In the genomic region with DNA sequence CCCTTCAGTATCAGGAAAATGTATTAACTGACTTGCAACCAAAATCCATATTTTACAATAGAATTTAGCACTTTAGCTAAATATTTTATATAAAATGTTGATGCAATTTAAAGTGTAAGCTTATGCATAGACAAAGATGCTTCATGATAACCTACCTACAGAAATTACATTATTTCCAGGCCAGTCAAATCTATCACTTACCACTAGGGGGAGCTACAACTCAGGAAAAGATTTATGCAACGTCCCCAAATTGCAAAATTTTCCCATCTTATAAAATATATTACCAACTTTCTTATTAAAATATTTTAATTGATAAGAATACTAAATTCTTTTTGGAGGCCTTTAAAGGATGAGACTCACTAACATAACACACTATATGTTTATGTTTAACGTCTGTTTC, we compare ENCODE assay signal across 10 mouse cellular contexts.
DNase-seq lines count a peak whose midpoint lies in the region; ATAC-seq and TF ChIP-seq lines count a peak whose summit lies in the region.
"Had no signal": no experiment of that assay in that cellular context is flagged by ENCODE, and none has a peak within 500 bp of the region (broad histone marks: within the 10 kb centered on the region; RNA-seq: fewer than 3 reads in every experiment).

No protein-coding gene starts in this region.

- no peak for TF ChIP-seq EP300 in liver, postnatal 0 days (IDR thresholded peaks at IDR 0.05; ENCODE audit: low read depth)

- no peaks in the 10 kb centered on the region for H3K27me3 ChIP-seq in forebrain, postnatal 0 days (ENCODE audit: insufficient read depth, low read length)
- no peaks in the 10 kb centered on the region for H3K27me3 ChIP-seq in forebrain, embryonic 12.5 days
- H3K27me3 ChIP-seq in liver, postnatal 0 days (ENCODE audit: insufficient read depth, low read length): no peaks in the 10 kb centered on the region
- H3K27me3 ChIP-seq in liver, embryonic 12.5 days (replicated peaks): no peaks in the 10 kb centered on the region
- H3K27me3 ChIP-seq: heart, embryonic 13.5 days; liver, embryonic 15.5 days had no signal

- H3K4me2 ChIP-seq in forebrain, postnatal 0 days (ENCODE audit: low read depth): no peak overlapping the region
- H3K4me2 ChIP-seq in forebrain, embryonic 12.5 days: no peak overlapping the region
- no peak overlapping the region for H3K4me2 ChIP-seq in liver, postnatal 0 days (ENCODE audit: low read depth, low read length)
- no peak overlapping the region for H3K4me2 ChIP-seq in liver, embryonic 12.5 days
- H3K4me2 ChIP-seq: heart, embryonic 13.5 days; liver, embryonic 15.5 days had no signal

- no peaks in the 10 kb centered on the region for H3K4me1 ChIP-seq in forebrain, postnatal 0 days (ENCODE audit: insufficient read depth)
- 0 out of 2 replicates have a peak, but pooled peaks cover 4% of the 10 kb centered on the region for H3K4me1 ChIP-seq in forebrain, embryonic 12.5 days
- H3K4me1 ChIP-seq in liver, postnatal 0 days (ENCODE audit: insufficient read depth): no peaks in the 10 kb centered on the region
- no peaks in the 10 kb centered on the region for H3K4me1 ChIP-seq in liver, embryonic 12.5 days
- H3K4me1 ChIP-seq: heart, embryonic 13.5 days; liver, embryonic 15.5 days had no signal

- WGBS in forebrain, postnatal 0 days: 45% methylated on average over 2 of the region's 2 CpGs
- WGBS in forebrain, embryonic 12.5 days: 53% methylated on average over 2 of the region's 2 CpGs
- 42% methylated on average over 2 of the region's 2 CpGs for WGBS in liver, postnatal 0 days (ENCODE audit: insufficient replicate concordance)
- WGBS in liver, embryonic 12.5 days (ENCODE audit: insufficient replicate concordance): 38% methylated on average over 2 of the region's 2 CpGs

- H3K9ac ChIP-seq in forebrain, postnatal 0 days: no peak overlapping the region
- no peak overlapping the region for H3K9ac ChIP-seq in forebrain, embryonic 12.5 days
- H3K9ac ChIP-seq in liver, postnatal 0 days (replicated peaks): no peak overlapping the region
- no peak overlapping the region for H3K9ac ChIP-seq in liver, embryonic 12.5 days
- H3K9ac ChIP-seq: heart, embryonic 13.5 days; liver, embryonic 15.5 days had no signal

- no peaks in the 10 kb centered on the region for H3K9me3 ChIP-seq in forebrain, postnatal 0 days (ENCODE audit: low read length)
- no peaks in the 10 kb centered on the region for H3K9me3 ChIP-seq in forebrain, embryonic 12.5 days
- H3K9me3 ChIP-seq in liver, postnatal 0 days (ENCODE audit: low read length): no peaks in the 10 kb centered on the region
- H3K9me3 ChIP-seq in liver, embryonic 12.5 days (replicated peaks): no peaks in the 10 kb centered on the region
- H3K9me3 ChIP-seq: heart, embryonic 13.5 days; liver, embryonic 15.5 days had no signal

- 0 out of 2 replicates have a peak, but pooled peaks cover 3% of the 10 kb centered on the region for H3K36me3 ChIP-seq in forebrain, postnatal 0 days (ENCODE audit: insufficient read depth)
- no peaks in the 10 kb centered on the region for H3K36me3 ChIP-seq in forebrain, embryonic 12.5 days (replicated peaks)
- H3K36me3 ChIP-seq in liver, postnatal 0 days (replicated peaks; ENCODE audit: insufficient read depth, low read length): no peaks in the 10 kb centered on the region
- H3K36me3 ChIP-seq in liver, embryonic 12.5 days: no peaks in the 10 kb centered on the region
- H3K36me3 ChIP-seq: liver, embryonic 15.5 days had no signal

- TF ChIP-seq CTCF in forebrain, postnatal 0 days (IDR thresholded peaks at IDR 0.05; ENCODE audit: low read depth): peak; percentile 75
- TF ChIP-seq CTCF in liver, postnatal 0 days (IDR thresholded peaks at IDR 0.05; ENCODE audit: low read depth): peak; percentile 75

- ATAC-seq in forebrain, postnatal 0 days: no peak
- no peak for ATAC-seq in forebrain, embryonic 12.5 days (ENCODE audit: low FRiP score)
- no peak for ATAC-seq in liver, postnatal 0 days
- no peak for ATAC-seq in liver, embryonic 12.5 days

- H3K27ac ChIP-seq in forebrain, postnatal 0 days (ENCODE audit: low read depth, low read length): no peak overlapping the region
- no peak overlapping the region for H3K27ac ChIP-seq in forebrain, embryonic 12.5 days
- H3K27ac ChIP-seq in liver, postnatal 0 days (ENCODE audit: low read depth): no peak overlapping the region
- H3K27ac ChIP-seq in liver, embryonic 12.5 days: no peak overlapping the region
- H3K27ac ChIP-seq: heart, embryonic 13.5 days; liver, embryonic 15.5 days had no signal

- peak; percentile 63 for DNase-seq in forebrain, postnatal 0 days
- no peak for DNase-seq in liver, postnatal 0 days
- DNase-seq in adipocyte (ENCODE audit: low spot score): peak; percentile 67
- peak; percentile 30 for DNase-seq in retina, adult 2 months (ENCODE audit: low read depth, low spot score)
- DNase-seq in urinary bladder, postnatal 36 days (ENCODE audit: low spot score in 2 of 2): no peak
- no peak for DNase-seq in kidney, adult 11 months

- H3K4me3 ChIP-seq in forebrain, postnatal 0 days (ENCODE audit: low read depth, low read length): no peak overlapping the region
- no peak overlapping the region for H3K4me3 ChIP-seq in forebrain, embryonic 12.5 days (replicated peaks)
- H3K4me3 ChIP-seq in liver, postnatal 0 days (ENCODE audit: low read depth, low read length): no peak overlapping the region
- no peak overlapping the region for H3K4me3 ChIP-seq in liver, embryonic 12.5 days
- H3K4me3 ChIP-seq: heart, embryonic 13.5 days; liver, embryonic 15.5 days had no signal

Comparison
In these comparisons a context has a peak if more than half of its experiments do, and no peak if none do; other contexts are left out.
1. DNase-seq: peak in forebrain, postnatal 0 days (single experiment), adipocyte (single experiment) and retina, adult 2 months (single experiment); none in liver, postnatal 0 days (single experiment), urinary bladder, postnatal 36 days (0 of 2) and kidney, adult 11 months (single experiment).